Mouse (Mus musculus) heart, postnatal 0 days (tissue): ENCODE results near the gene Cradd.

Experiments used
- CTCF ChIP-seq: IDR thresholded peaks from 2 replicates; pipeline ENCODE4 v1.5.1; 2016; ENCODE audit warnings: antibody characterized with exemption, control low read depth, low read depth
- EP300 ChIP-seq: IDR thresholded peaks from 2 replicates; pipeline ENCODE4 v1.6.1; 2016; ENCODE audit warnings: antibody characterized with exemption, low read depth

GRCm38 (mm10) chr10:95304240-95304639, 19.7 kb downstream of the Cradd start:
- no peak for TF ChIP-seq CTCF
- TF ChIP-seq EP300: no peak
